Mouse (Mus musculus): ENCODE results near the gene Eps8l3. TPM values are rescaled to one million over a fixed set of nuclear protein-coding genes. Genes with fewer than 3 reads are reported as not detected.

Eps8l3 gene
- polyA plus RNA-seq, 1 experiment from 2014 or later = not detected

DNA sequence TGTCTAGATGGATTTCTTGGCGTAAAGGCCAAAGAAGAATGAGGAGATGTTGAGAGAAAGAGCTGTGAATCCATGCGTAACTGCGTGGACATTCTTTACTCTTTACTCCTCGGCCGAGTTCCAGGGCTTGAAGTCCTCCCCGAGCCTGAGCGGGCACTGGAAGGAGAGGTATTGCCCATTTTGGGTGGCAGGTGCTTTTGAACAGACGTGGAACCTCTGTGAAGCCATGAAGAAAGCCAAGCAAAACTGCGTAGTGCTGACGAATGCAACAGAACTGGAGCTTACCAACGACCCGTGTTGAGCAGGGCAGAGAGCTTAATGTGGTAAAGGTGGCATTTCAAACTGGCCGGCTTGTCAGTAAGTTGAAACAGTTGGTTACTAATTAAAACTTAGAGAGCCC is 21.7 kb downstream of the Eps8l3 start:
- Histone ChIP-seq H3K4me2 (replicated peaks; ENCODE audit: low read depth, low read length) (no peak overlapping the region), H3K9me3 (ENCODE audit: control insufficient read depth, low read length) (no peaks in the 10 kb centered on the region), H3K4me3 (ENCODE audit: low read depth, low read length) (no peak overlapping the region), H3K27me3 (ENCODE audit: control insufficient read depth, insufficient read depth, low read length) (no peaks in the 10 kb centered on the region), H3K9ac (ENCODE audit: low read depth, low read length) (no peak overlapping the region), H3K27ac (ENCODE audit: low read depth, low read length) (no peak overlapping the region), H3K36me3 (ENCODE audit: control insufficient read depth, insufficient read depth, low read length) (no peaks in the 10 kb centered on the region), H3K4me1 (replicated peaks; ENCODE audit: control insufficient read depth, insufficient read depth, low read length) (no peaks in the 10 kb centered on the region)
- no peak for ATAC-seq (ENCODE audit: low FRiP score)
- DNase-seq (ENCODE audit: low spot score) = no peak
- 95% methylated on average over 13 of the region's 13 CpGs for WGBS

DNA sequence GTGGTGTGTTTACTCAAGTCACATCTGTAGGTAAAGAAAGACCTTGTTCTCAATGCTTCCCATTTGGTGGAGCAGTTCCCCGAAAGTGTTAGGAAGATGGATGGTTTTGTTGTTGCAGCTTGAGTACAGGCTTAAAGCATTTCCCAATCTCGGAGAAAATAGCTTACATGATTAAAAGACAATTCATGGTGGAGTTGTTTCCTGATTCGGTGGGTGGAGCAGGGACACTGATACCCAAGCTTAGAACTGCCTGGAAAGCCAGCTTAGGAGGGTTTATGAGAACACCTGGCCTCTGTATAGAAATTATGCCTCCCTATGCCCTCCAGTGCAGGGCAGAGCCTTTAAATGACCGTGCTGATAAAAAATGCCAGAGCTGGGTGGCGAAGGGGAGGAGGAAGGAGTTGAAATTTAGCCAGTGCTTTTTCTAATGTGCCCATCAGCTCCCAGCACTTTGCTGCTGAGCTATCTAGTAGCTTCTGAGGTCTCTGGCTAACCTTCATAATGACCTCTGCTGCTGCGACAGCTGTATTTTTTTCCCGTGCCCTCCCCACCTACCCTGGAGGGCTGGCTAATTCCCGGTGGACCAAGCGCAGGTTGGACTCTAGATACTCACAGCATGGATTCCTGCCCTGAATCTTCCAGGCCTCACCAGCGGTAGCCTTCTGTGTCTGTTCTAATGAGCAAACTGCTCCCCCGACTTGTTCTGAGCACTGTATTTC is 24.1 kb downstream of the Eps8l3 start:
- H3K4me2 ChIP-seq (replicated peaks; ENCODE audit: low read depth, low read length) = no peak overlapping the region
- DNase-seq (ENCODE audit: low spot score) = no peak
- H3K9me3 ChIP-seq (ENCODE audit: control insufficient read depth, low read length) = no peaks in the 10 kb centered on the region
- no peak overlapping the region for H3K27ac ChIP-seq (ENCODE audit: low read depth, low read length)
- H3K27me3 ChIP-seq (ENCODE audit: control insufficient read depth, insufficient read depth, low read length) = no peaks in the 10 kb centered on the region
- no peaks in the 10 kb centered on the region for H3K4me1 ChIP-seq (replicated peaks; ENCODE audit: control insufficient read depth, insufficient read depth, low read length)
- WGBS = 77% methylated on average over 11 of the region's 11 CpGs
- H3K9ac ChIP-seq (ENCODE audit: low read depth, low read length) = no peak overlapping the region
- no peaks in the 10 kb centered on the region for H3K36me3 ChIP-seq (ENCODE audit: control insufficient read depth, insufficient read depth, low read length)
- ATAC-seq (ENCODE audit: low FRiP score) = no peak
- H3K4me3 ChIP-seq (ENCODE audit: low read depth, low read length) = no peak overlapping the region

DNA sequence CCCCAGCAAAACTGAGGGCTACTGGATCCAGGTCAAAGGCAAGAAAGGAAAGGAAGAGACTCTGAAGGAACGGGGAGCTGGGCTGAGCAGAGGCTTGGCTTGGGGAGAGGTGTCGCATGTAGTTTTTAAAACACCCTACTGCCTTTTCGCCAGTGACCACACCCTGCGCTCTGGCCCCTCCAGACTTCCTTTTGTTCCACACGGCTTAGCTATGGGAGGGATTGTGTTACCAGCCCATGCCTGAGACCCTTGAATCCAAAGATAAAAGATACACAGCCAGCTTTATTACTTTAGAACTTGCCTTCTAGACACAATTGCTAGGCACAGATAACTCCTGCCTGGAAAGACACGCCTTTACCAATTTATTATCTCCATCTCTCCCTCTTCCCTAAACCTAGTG is 28.9 kb downstream of the Eps8l3 start:
- Histone ChIP-seq H3K4me1 (replicated peaks; ENCODE audit: control insufficient read depth, insufficient read depth, low read length) (no peaks in the 10 kb centered on the region), H3K27me3 (ENCODE audit: control insufficient read depth, insufficient read depth, low read length) (no peaks in the 10 kb centered on the region), H3K4me3 (ENCODE audit: low read depth, low read length) (no peak overlapping the region), H3K36me3 (ENCODE audit: control insufficient read depth, insufficient read depth, low read length) (no peaks in the 10 kb centered on the region), H3K9me3 (ENCODE audit: control insufficient read depth, low read length) (no peaks in the 10 kb centered on the region), H3K4me2 (replicated peaks; ENCODE audit: low read depth, low read length) (no peak overlapping the region), H3K9ac (ENCODE audit: low read depth, low read length) (no peak overlapping the region), H3K27ac (ENCODE audit: low read depth, low read length) (no peak overlapping the region)
- ATAC-seq (ENCODE audit: low FRiP score) = no peak
- 77% methylated on average over 6 of the region's 6 CpGs for WGBS
- DNase-seq (ENCODE audit: low spot score) = no peak

DNA sequence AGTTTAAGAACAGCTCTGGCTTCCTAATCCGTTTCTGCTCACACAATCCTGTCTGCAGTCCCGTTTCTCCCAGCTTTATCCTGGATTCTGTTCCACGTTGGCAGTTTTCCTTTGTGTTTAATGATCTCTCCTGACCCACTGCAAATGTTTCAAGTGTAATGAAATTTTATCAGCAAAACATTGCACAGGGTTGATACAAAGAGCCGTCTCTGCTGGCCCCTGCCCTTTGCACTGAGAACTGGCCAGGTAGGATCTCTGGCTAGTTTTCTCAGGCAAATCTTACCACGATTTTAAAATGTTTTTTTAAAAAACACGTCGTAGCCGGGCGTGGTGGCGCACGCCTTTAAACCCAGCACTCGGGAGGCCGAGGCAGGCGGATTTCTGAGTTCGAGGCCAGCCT is 39.6 kb downstream of the Eps8l3 start:
- H3K27me3 ChIP-seq (ENCODE audit: control insufficient read depth, insufficient read depth, low read length) = no peaks in the 10 kb centered on the region
- 89% methylated on average over 15 of the region's 15 CpGs for WGBS
- no peak overlapping the region for H3K4me3 ChIP-seq (ENCODE audit: low read depth, low read length)
- no peak for DNase-seq (ENCODE audit: low spot score)
- no peak overlapping the region for H3K27ac ChIP-seq (ENCODE audit: low read depth, low read length)
- no peak overlapping the region for H3K9ac ChIP-seq (ENCODE audit: low read depth, low read length)
- H3K4me2 ChIP-seq (replicated peaks; ENCODE audit: low read depth, low read length) = no peak overlapping the region
- H3K9me3 ChIP-seq (ENCODE audit: control insufficient read depth, low read length) = no peaks in the 10 kb centered on the region
- no peaks in the 10 kb centered on the region for H3K4me1 ChIP-seq (replicated peaks; ENCODE audit: control insufficient read depth, insufficient read depth, low read length)
- ATAC-seq (ENCODE audit: low FRiP score) = no peak
- no peaks in the 10 kb centered on the region for H3K36me3 ChIP-seq (ENCODE audit: control insufficient read depth, insufficient read depth, low read length)

DNA sequence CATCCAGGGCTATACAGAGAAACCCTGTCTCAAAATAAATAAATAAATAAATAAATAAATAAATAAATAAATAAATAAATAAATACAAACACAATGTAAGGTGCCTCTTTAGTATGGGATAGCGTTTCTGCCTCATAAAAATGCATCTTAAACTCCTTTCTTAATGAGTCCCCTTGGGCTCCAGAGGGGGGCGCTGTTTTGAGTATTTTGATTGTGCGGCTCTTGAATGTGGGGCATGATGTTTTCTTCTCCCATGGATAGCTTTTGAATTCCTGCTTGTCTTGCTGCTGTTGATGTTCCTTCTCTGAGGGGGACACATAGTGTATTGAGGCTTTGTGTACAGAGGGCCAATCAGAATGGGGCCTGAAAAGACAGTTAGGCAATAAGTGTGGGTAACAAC is 40.1 kb downstream of the Eps8l3 start:
- Histone ChIP-seq H3K9me3 (ENCODE audit: control insufficient read depth, low read length) (no peaks in the 10 kb centered on the region), H3K4me3 (ENCODE audit: low read depth, low read length) (no peak overlapping the region), H3K27me3 (ENCODE audit: control insufficient read depth, insufficient read depth, low read length) (no peaks in the 10 kb centered on the region), H3K4me2 (replicated peaks; ENCODE audit: low read depth, low read length) (no peak overlapping the region), H3K27ac (ENCODE audit: low read depth, low read length) (no peak overlapping the region), H3K9ac (ENCODE audit: low read depth, low read length) (no peak overlapping the region), H3K36me3 (ENCODE audit: control insufficient read depth, insufficient read depth, low read length) (no peaks in the 10 kb centered on the region), H3K4me1 (replicated peaks; ENCODE audit: control insufficient read depth, insufficient read depth, low read length) (no peaks in the 10 kb centered on the region)
- 76% methylated on average over 3 of the region's 3 CpGs for WGBS
- DNase-seq (ENCODE audit: low spot score) = peak; percentile 32
- no peak for ATAC-seq (ENCODE audit: low FRiP score)

DNA sequence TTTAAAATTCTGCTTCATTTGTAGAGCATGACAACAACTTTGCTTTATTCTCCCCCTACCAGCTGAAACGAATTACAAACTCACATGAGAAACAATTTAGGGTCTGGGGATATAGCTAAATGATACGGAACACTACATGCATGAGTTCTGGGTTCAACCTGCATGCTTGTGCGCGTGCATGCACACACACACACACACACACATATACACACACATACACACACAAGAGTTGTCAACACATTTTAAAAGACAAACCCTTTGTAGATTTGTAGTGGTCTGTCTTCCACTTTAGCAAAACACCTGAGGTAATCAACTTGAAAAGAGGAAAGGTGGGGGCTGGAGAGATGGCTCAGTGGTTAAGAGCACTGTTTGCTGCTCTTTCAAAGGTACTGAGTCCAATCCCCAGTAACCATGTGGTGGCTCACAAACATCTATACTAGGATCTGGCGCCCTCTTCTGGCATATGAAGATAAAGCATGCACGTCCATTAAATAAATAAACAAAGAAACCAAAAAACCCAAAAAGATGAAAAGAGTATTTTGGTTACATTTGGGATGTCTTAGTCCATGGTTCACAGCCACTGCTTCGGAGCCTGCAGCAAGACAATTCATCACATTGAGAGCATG is 40.9 kb downstream of the Eps8l3 start:
- 57% methylated on average over 7 of the region's 7 CpGs for WGBS
- DNase-seq (ENCODE audit: low spot score) (peak; percentile 80), ATAC-seq (ENCODE audit: low FRiP score) (peak; percentile 65; the same call in 1 of the 2 replicates)
- no peaks in the 10 kb centered on the region for H3K36me3 ChIP-seq (ENCODE audit: control insufficient read depth, insufficient read depth, low read length)
- H3K27ac ChIP-seq (ENCODE audit: low read depth, low read length) = no peak overlapping the region
- H3K4me1 ChIP-seq (replicated peaks; ENCODE audit: control insufficient read depth, insufficient read depth, low read length) = no peaks in the 10 kb centered on the region
- no peaks in the 10 kb centered on the region for H3K27me3 ChIP-seq (ENCODE audit: control insufficient read depth, insufficient read depth, low read length)
- H3K4me3 ChIP-seq (ENCODE audit: low read depth, low read length) = no peak overlapping the region
- no peak overlapping the region for H3K4me2 ChIP-seq (replicated peaks; ENCODE audit: low read depth, low read length)
- H3K9me3 ChIP-seq (ENCODE audit: control insufficient read depth, low read length) = no peaks in the 10 kb centered on the region
- no peak overlapping the region for H3K9ac ChIP-seq (ENCODE audit: low read depth, low read length)

DNA sequence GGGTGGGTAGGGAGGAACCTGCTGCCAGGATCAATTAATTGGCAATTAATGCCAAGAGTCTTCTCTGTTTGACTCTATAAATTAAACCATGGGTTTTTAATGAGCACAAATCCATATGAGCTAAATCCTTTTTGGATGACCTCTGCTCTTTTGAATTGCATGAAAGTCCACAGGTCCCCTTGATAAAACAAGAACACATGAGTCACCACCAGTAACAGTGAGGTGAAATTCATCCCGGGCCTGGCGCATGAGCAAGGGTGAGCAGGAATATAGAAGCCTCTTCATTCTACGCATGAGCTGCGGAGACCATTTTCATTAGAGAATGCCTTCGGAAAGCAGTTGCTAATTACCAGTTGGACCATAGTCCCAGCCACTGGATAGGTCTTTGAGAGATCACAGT is 43.3 kb downstream of the Eps8l3 start:
- H3K4me3 ChIP-seq (ENCODE audit: low read depth, low read length) = no peak overlapping the region
- H3K9me3 ChIP-seq (ENCODE audit: control insufficient read depth, low read length) = no peaks in the 10 kb centered on the region
- no peak overlapping the region for H3K9ac ChIP-seq (ENCODE audit: low read depth, low read length)
- H3K27me3 ChIP-seq (ENCODE audit: control insufficient read depth, insufficient read depth, low read length) = no peaks in the 10 kb centered on the region
- H3K36me3 ChIP-seq (ENCODE audit: control insufficient read depth, insufficient read depth, low read length) = no peaks in the 10 kb centered on the region
- no peak for DNase-seq (ENCODE audit: low spot score)
- H3K4me1 ChIP-seq (replicated peaks; ENCODE audit: control insufficient read depth, insufficient read depth, low read length) = no peaks in the 10 kb centered on the region
- H3K27ac ChIP-seq (ENCODE audit: low read depth, low read length) = no peak overlapping the region
- 94% methylated on average over 5 of the region's 5 CpGs for WGBS
- no peak for ATAC-seq (ENCODE audit: low FRiP score)
- no peak overlapping the region for H3K4me2 ChIP-seq (replicated peaks; ENCODE audit: low read depth, low read length)

DNA sequence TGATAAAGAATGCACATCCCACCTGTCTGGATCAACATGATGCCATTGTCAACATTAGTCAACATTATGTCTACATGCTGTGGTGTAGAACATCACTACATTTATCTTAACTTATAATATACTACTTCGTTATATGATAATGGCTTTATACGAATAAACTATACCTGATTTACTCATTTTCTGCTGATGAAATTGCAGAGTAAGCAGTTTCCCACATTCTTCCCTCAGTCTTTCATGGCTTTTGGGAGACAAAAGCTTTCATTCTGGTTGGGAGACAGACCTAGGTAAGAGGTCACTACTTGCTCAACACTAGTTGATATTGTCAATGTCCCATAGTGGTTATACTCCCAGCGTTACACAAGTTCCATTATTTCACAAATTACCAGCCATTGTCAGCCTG is 48.3 kb downstream of the Eps8l3 start:
- Histone ChIP-seq H3K4me1 (replicated peaks; ENCODE audit: control insufficient read depth, insufficient read depth, low read length) (no peaks in the 10 kb centered on the region), H3K36me3 (ENCODE audit: control insufficient read depth, insufficient read depth, low read length) (no peaks in the 10 kb centered on the region), H3K4me2 (replicated peaks; ENCODE audit: low read depth, low read length) (no peak overlapping the region), H3K27ac (ENCODE audit: low read depth, low read length) (no peak overlapping the region), H3K4me3 (ENCODE audit: low read depth, low read length) (no peak overlapping the region), H3K27me3 (ENCODE audit: control insufficient read depth, insufficient read depth, low read length) (no peaks in the 10 kb centered on the region), H3K9me3 (ENCODE audit: control insufficient read depth, low read length) (no peaks in the 10 kb centered on the region), H3K9ac (ENCODE audit: low read depth, low read length) (no peak overlapping the region)
- DNase-seq (ENCODE audit: low spot score) (no peak), ATAC-seq (ENCODE audit: low FRiP score) (no peak)
- 89% methylated on average over 3 of the region's 3 CpGs for WGBS

DNA sequence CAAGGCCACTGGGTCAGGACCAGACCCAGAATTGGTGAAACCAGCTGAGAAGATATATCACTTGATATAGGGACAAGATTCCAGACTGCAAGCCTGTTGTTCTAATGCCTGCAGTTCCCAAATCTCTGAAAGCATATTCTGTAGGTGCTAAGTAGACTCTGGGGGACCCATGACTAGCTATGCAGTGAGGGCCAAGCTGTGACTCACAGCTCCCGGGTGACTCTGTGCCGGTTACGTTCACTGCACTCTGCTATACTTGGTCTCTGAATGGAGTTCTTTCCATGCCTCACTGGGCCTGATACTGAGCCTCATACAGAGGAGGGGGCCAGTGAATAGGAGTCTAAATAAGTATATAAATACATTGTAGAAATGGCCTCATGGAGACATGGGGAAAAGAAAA is 50.8 kb downstream of the Eps8l3 start:
- no peak overlapping the region for H3K27ac ChIP-seq (ENCODE audit: low read depth, low read length)
- H3K9me3 ChIP-seq (ENCODE audit: control insufficient read depth, low read length) = no peaks in the 10 kb centered on the region
- H3K4me1 ChIP-seq (replicated peaks; ENCODE audit: control insufficient read depth, insufficient read depth, low read length) = no peaks in the 10 kb centered on the region
- no peak overlapping the region for H3K4me2 ChIP-seq (replicated peaks; ENCODE audit: low read depth, low read length)
- no peak overlapping the region for H3K9ac ChIP-seq (ENCODE audit: low read depth, low read length)
- no peaks in the 10 kb centered on the region for H3K27me3 ChIP-seq (ENCODE audit: control insufficient read depth, insufficient read depth, low read length)
- H3K36me3 ChIP-seq (ENCODE audit: control insufficient read depth, insufficient read depth, low read length) = no peaks in the 10 kb centered on the region
- ATAC-seq (ENCODE audit: low FRiP score) (no peak), DNase-seq (ENCODE audit: low spot score) (no peak)
- WGBS = 71% methylated on average over 3 of the region's 3 CpGs
- H3K4me3 ChIP-seq (ENCODE audit: low read depth, low read length) = no peak overlapping the region

Measured in hindbrain, embryonic 11.5 days (tissue).